Mouse (Mus musculus) naive thymus-derived CD4-positive, alpha-beta T cell, adult 2 months (primary cell): ENCODE measurements around the gene Bace2.
A peak's percentile ranks its signal among the peaks of the same experiment; 100 is the strongest.

ENCODE experiments used
- DNase-seq: peaks from one replicate; pipeline ENCODE4 v3.0.0-alpha.2; 2011; ENCODE audit warnings: low read depth

Bace2 gene

GRCm38 (mm10) chr16:97402213-97402785, 45.8 kb downstream of the Bace2 start:
- DNase-seq: no peak

- no peak for DNase-seq
These were observed 49.0 kb downstream of the Bace2 start for GRCm38 (mm10) chr16:97405476-97406012.

GRCm38 (mm10) chr16:97417896-97418542, 61.5 kb downstream of the Bace2 start:
- DNase-seq: peak; percentile 3

- no peak for DNase-seq
These were observed 62.4 kb downstream of the Bace2 start for GRCm38 (mm10) chr16:97418749-97419453.

GRCm38 (mm10) chr16:97421671-97422070, 65.1 kb downstream of the Bace2 start:
- DNase-seq: no peak

GRCm38 (mm10) chr16:97423627-97424026, 67.1 kb downstream of the Bace2 start:
- no peak for DNase-seq

- DNase-seq: no peak
These were observed 71.5 kb downstream of the Bace2 start for GRCm38 (mm10) chr16:97428026-97428425.

GRCm38 (mm10) chr16:97430091-97430490, 73.5 kb downstream of the Bace2 start:
- DNase-seq: no peak

- no peak for DNase-seq
These were observed 74.8 kb downstream of the Bace2 start for GRCm38 (mm10) chr16:97431328-97431727.

- no peak for DNase-seq
These were observed 77.7 kb downstream of the Bace2 start for GRCm38 (mm10) chr16:97434206-97434605.

GRCm38 (mm10) chr16:97437448-97438056, 81.0 kb downstream of the Bace2 start:
- no peak for DNase-seq

GRCm38 (mm10) chr16:97438191-97438590, 81.6 kb downstream of the Bace2 start:
- no peak for DNase-seq

- DNase-seq: no peak
These were observed 85.4 kb downstream of the Bace2 start for GRCm38 (mm10) chr16:97441967-97442366.

- peak; percentile 68 for DNase-seq
These were observed 87.2 kb downstream of the Bace2 start for GRCm38 (mm10) chr16:97443670-97444263.

GRCm38 (mm10) chr16:97447386-97447785, 90.8 kb downstream of the Bace2 start:
- no peak for DNase-seq

GRCm38 (mm10) chr16:97459831-97460230, 103.3 kb downstream of the Bace2 start:
- no peak for DNase-seq

GRCm38 (mm10) chr16:97461271-97461670, 104.7 kb downstream of the Bace2 start:
- no peak for DNase-seq

- DNase-seq: peak; percentile 40
These were observed 106.1 kb downstream of the Bace2 start, which contains the start of gene Mx1 for GRCm38 (mm10) chr16:97462481-97463181. Mx1 (minus strand) TSS chr16:97462907.

- no peak for DNase-seq
These were observed 109.8 kb downstream of the Bace2 start for GRCm38 (mm10) chr16:97466182-97466957.

GRCm38 (mm10) chr16:97467472-97467871, 110.9 kb downstream of the Bace2 start:
- no peak for DNase-seq
